Mouse (Mus musculus): ENCODE results near the gene Nrxn3. TPM values are rescaled to one million over a fixed set of nuclear protein-coding genes. Genes with fewer than 3 reads are reported as not detected.

The Nrxn3 gene
- polyA plus RNA-seq, 1 experiment, result 5.4 TPM

- Histone ChIP-seq H3K27me3 (ENCODE audit: control insufficient read depth, insufficient read depth, low read length) (no peaks in the 10 kb centered on the region), H3K27ac (ENCODE audit: control insufficient read depth, insufficient read depth, low read depth, low read length) (no peak overlapping the region), H3K4me1 (ENCODE audit: control insufficient read depth, insufficient read depth, low read length) (no peaks in the 10 kb centered on the region), H3K36me3 (ENCODE audit: control insufficient read depth, insufficient read depth, low read length) (no peaks in the 10 kb centered on the region), H3K4me3 (ENCODE audit: control insufficient read depth, low read depth, low read length) (no peak overlapping the region)
- TF ChIP-seq CTCF (IDR thresholded peaks at IDR 0.05; ENCODE audit: control insufficient read depth, insufficient read depth, insufficient replicate concordance, low read depth, low read length), result no peak
- TF ChIP-seq POLR2A (IDR thresholded peaks at IDR 0.05; ENCODE audit: control insufficient read depth, low read depth, low read length), result no peak
Observed at GRCm38 (mm10) chr12:89471874-89472273, 749.2 kb downstream of the Nrxn3 start.

GRCm38 (mm10) chr12:89479096-89479495 is 756.4 kb downstream of the Nrxn3 start:
- TF ChIP-seq POLR2A (IDR thresholded peaks at IDR 0.05; ENCODE audit: control insufficient read depth, low read depth, low read length), result no peak
- Histone ChIP-seq H3K27me3 (ENCODE audit: control insufficient read depth, insufficient read depth, low read length) (no peaks in the 10 kb centered on the region), H3K4me1 (ENCODE audit: control insufficient read depth, insufficient read depth, low read length) (no peaks in the 10 kb centered on the region), H3K27ac (ENCODE audit: control insufficient read depth, insufficient read depth, low read depth, low read length) (no peak overlapping the region), H3K4me3 (ENCODE audit: control insufficient read depth, low read depth, low read length) (no peak overlapping the region), H3K36me3 (ENCODE audit: control insufficient read depth, insufficient read depth, low read length) (no peaks in the 10 kb centered on the region)

GRCm38 (mm10) chr12:89482223-89482622 is 759.5 kb downstream of the Nrxn3 start:
- H3K36me3 ChIP-seq (ENCODE audit: control insufficient read depth, insufficient read depth, low read length), result no peaks in the 10 kb centered on the region
- no peak overlapping the region for H3K4me3 ChIP-seq (ENCODE audit: control insufficient read depth, low read depth, low read length)
- no peaks in the 10 kb centered on the region for H3K27me3 ChIP-seq (ENCODE audit: control insufficient read depth, insufficient read depth, low read length)
- TF ChIP-seq POLR2A (IDR thresholded peaks at IDR 0.05; ENCODE audit: control insufficient read depth, low read depth, low read length) (no peak), CTCF (IDR thresholded peaks at IDR 0.05; ENCODE audit: control insufficient read depth, insufficient read depth, insufficient replicate concordance, low read depth, low read length) (no peak)
- no peak overlapping the region for H3K27ac ChIP-seq (ENCODE audit: control insufficient read depth, insufficient read depth, low read depth, low read length)
- H3K4me1 ChIP-seq (ENCODE audit: control insufficient read depth, insufficient read depth, low read length), result no peaks in the 10 kb centered on the region

- TF ChIP-seq POLR2A (IDR thresholded peaks at IDR 0.05; ENCODE audit: control insufficient read depth, low read depth, low read length), result no peak
- no peak for TF ChIP-seq CTCF (IDR thresholded peaks at IDR 0.05; ENCODE audit: control insufficient read depth, insufficient read depth, insufficient replicate concordance, low read depth, low read length)
- H3K4me1 ChIP-seq (ENCODE audit: control insufficient read depth, insufficient read depth, low read length), result no peaks in the 10 kb centered on the region
- H3K27ac ChIP-seq (ENCODE audit: control insufficient read depth, insufficient read depth, low read depth, low read length), result no peak overlapping the region
- no peaks in the 10 kb centered on the region for H3K27me3 ChIP-seq (ENCODE audit: control insufficient read depth, insufficient read depth, low read length)
- H3K36me3 ChIP-seq (ENCODE audit: control insufficient read depth, insufficient read depth, low read length), result no peaks in the 10 kb centered on the region
- H3K4me3 ChIP-seq (ENCODE audit: control insufficient read depth, low read depth, low read length), result no peak overlapping the region
Observed at GRCm38 (mm10) chr12:89504026-89504425, 781.4 kb downstream of the Nrxn3 start.

GRCm38 (mm10) chr12:89505121-89505764 is 782.6 kb downstream of the Nrxn3 start:
- H3K36me3 ChIP-seq (ENCODE audit: control insufficient read depth, insufficient read depth, low read length), result no peaks in the 10 kb centered on the region
- no peaks in the 10 kb centered on the region for H3K4me1 ChIP-seq (ENCODE audit: control insufficient read depth, insufficient read depth, low read length)
- H3K27ac ChIP-seq (ENCODE audit: control insufficient read depth, insufficient read depth, low read depth, low read length), result no peak overlapping the region
- no peak overlapping the region for H3K4me3 ChIP-seq (ENCODE audit: control insufficient read depth, low read depth, low read length)
- no peaks in the 10 kb centered on the region for H3K27me3 ChIP-seq (ENCODE audit: control insufficient read depth, insufficient read depth, low read length)
- no peak for TF ChIP-seq CTCF (IDR thresholded peaks at IDR 0.05; ENCODE audit: control insufficient read depth, insufficient read depth, insufficient replicate concordance, low read depth, low read length)
- TF ChIP-seq POLR2A (IDR thresholded peaks at IDR 0.05; ENCODE audit: control insufficient read depth, low read depth, low read length), result no peak

GRCm38 (mm10) chr12:89508970-89509369 is 786.3 kb downstream of the Nrxn3 start:
- no peak for TF ChIP-seq CTCF (IDR thresholded peaks at IDR 0.05; ENCODE audit: control insufficient read depth, insufficient read depth, insufficient replicate concordance, low read depth, low read length)
- no peak for TF ChIP-seq POLR2A (IDR thresholded peaks at IDR 0.05; ENCODE audit: control insufficient read depth, low read depth, low read length)
- no peaks in the 10 kb centered on the region for H3K36me3 ChIP-seq (ENCODE audit: control insufficient read depth, insufficient read depth, low read length)
- no peak overlapping the region for H3K27ac ChIP-seq (ENCODE audit: control insufficient read depth, insufficient read depth, low read depth, low read length)
- H3K4me1 ChIP-seq (ENCODE audit: control insufficient read depth, insufficient read depth, low read length), result no peaks in the 10 kb centered on the region
- H3K27me3 ChIP-seq (ENCODE audit: control insufficient read depth, insufficient read depth, low read length), result no peaks in the 10 kb centered on the region
- no peak overlapping the region for H3K4me3 ChIP-seq (ENCODE audit: control insufficient read depth, low read depth, low read length)

GRCm38 (mm10) chr12:89513759-89514158 is 791.1 kb downstream of the Nrxn3 start:
- no peak overlapping the region for H3K27ac ChIP-seq (ENCODE audit: control insufficient read depth, insufficient read depth, low read depth, low read length)
- no peaks in the 10 kb centered on the region for H3K4me1 ChIP-seq (ENCODE audit: control insufficient read depth, insufficient read depth, low read length)
- TF ChIP-seq POLR2A (IDR thresholded peaks at IDR 0.05; ENCODE audit: control insufficient read depth, low read depth, low read length), result no peak
- peak; percentile 14; the same call in 1 of the 2 replicates for TF ChIP-seq CTCF (IDR thresholded peaks at IDR 0.05; ENCODE audit: control insufficient read depth, insufficient read depth, insufficient replicate concordance, low read depth, low read length)

GRCm38 (mm10) chr12:89516046-89516445 is 793.4 kb downstream of the Nrxn3 start:
- H3K36me3 ChIP-seq (ENCODE audit: control insufficient read depth, insufficient read depth, low read length), result no peaks in the 10 kb centered on the region
- H3K27ac ChIP-seq (ENCODE audit: control insufficient read depth, insufficient read depth, low read depth, low read length), result no peak overlapping the region
- H3K4me1 ChIP-seq (ENCODE audit: control insufficient read depth, insufficient read depth, low read length), result no peaks in the 10 kb centered on the region
- no peaks in the 10 kb centered on the region for H3K27me3 ChIP-seq (ENCODE audit: control insufficient read depth, insufficient read depth, low read length)
- no peak overlapping the region for H3K4me3 ChIP-seq (ENCODE audit: control insufficient read depth, low read depth, low read length)
- TF ChIP-seq POLR2A (IDR thresholded peaks at IDR 0.05; ENCODE audit: control insufficient read depth, low read depth, low read length) (no peak), CTCF (IDR thresholded peaks at IDR 0.05; ENCODE audit: control insufficient read depth, insufficient read depth, insufficient replicate concordance, low read depth, low read length) (no peak)

More at GRCm38 (mm10) chr12:89513759-89514158, 791.1 kb downstream of the Nrxn3 start:
- Histone ChIP-seq H3K36me3 (ENCODE audit: control insufficient read depth, insufficient read depth, low read length) (no peaks in the 10 kb centered on the region), H3K4me3 (ENCODE audit: control insufficient read depth, low read depth, low read length) (no peak overlapping the region), H3K27me3 (ENCODE audit: control insufficient read depth, insufficient read depth, low read length) (no peaks in the 10 kb centered on the region)
